Mouse (Mus musculus) lung, postnatal 14 days (tissue): ENCODE results near the gene Dtwd1.
"Not testable (repeated sequence)": the region's sequence is repeated elsewhere in the genome, so short reads cannot be mapped to it uniquely, and the experiment has no call there.

Source experiments
- DNase-seq: peaks from one replicate; pipeline ENCODE4 v3.0.0; 2021

Gene Dtwd1

DNA sequence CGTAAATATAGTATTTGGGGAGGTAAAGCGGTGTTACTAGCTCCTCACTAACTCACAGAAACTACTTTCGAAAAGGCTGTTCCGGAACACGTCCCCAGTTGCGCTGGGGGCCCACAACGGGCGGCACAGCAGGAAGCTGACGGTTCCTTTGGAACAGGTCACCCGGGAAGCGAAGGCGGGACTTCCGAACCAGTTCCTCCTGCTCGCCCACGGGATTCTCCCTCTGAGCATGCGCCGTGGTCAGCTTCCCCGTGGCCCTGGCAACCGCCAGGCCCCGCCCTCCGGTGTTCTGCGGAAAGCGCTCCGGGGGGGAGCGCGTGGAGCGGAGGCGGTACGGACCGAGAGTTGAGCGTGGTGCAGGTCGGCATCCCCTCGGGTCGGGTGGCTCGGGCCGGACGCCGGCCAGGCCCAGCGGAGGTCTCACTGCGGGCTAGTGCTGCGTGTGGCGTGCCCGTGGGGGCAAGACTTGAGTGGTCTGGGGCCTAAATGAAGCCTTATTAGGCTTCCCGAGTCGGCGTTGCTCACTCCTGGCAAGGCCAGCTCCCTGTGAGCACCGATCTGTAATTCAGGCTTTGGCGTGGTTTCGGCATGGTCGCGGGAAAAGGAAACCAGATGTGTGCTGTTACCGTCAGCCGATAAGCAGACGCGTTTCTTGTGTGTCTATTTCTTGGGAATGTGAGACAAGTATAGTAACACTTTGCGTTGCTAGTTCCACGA lies at the start of gene Dtwd1, which contains the start of gene Fam227b:
TSS of gene Dtwd1 (plus strand) at position 287 of the 717 bp plus-strand sequence.
TSS of gene Fam227b (minus strand) at position 150 of the 717 bp plus-strand sequence.
- DNase-seq = peak; percentile 99

DNA sequence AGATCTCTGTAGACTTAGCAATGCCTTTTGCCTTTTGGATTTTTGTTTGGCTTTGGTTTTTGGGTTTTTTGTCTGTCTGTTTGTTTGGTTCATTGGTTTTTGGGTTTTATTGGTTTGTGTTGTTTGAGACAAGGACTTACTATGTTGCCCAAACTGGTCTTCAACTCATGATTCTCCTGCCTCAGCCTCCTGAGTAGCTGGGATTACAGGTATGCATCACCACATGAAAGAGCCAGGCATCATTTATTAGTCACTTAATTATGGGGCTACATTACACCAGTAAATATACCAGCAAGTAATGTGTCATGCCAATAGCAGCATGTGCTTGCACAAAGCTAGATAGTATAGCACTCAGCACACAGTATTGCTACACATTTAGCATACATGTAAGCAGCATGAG lies 4.2 kb upstream of the Dtwd1 start:
- no peak for DNase-seq

DNA sequence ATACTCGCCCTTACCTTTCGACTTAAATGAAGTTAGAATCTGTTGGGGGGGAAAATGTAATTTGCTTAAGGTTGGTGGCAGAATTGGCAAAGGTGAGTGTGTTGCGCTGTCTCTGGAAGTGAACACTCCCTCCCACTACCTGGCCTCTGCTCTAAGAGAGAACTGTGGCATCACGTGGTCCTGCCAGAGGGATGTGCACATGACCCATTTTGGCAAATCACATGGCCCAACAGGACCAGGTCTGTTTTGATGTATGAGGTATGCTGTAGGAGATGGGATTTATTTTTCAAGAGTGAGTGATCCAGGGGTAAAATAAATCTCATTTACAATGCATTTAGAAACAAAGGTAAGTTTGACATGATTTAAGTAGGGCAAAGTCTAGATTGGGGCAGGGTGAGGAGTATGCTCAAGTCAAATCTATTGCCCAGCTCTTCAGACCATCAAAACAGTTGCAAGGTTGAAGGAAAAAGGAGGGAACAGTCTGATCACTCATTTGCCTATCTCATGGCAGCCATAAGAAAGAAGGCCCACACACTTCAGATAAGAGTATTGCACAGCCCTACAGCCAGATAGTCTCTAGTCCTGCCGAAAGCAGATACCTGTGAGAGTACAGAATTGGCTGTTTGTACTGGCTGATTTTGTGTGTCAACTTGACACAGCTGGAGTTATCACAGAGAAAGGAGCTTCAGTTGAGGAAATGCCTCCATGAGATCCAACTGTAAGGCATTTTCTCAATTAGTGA lies 13.5 kb downstream of the Dtwd1 start:
- DNase-seq = no peak

DNA sequence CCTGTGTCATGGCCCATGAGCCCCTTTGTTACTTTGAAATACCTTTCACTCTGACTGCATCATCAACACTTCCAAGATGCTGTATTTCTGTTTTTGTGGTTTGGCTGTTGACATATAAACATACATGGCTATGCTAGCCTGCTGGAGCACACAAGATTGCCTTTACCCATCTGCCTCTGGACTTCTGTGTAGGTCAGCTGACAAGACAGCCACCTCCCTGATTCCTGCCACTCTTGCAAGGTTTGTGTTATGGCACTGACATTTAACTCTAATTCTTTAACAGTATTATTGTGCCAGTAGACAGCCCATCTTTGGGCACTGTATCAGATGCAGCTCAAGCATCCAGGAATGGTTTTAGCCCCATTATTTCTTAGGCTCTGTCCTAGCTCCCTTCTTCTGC lies 14.4 kb downstream of the Dtwd1 start:
- no peak for DNase-seq

DNA sequence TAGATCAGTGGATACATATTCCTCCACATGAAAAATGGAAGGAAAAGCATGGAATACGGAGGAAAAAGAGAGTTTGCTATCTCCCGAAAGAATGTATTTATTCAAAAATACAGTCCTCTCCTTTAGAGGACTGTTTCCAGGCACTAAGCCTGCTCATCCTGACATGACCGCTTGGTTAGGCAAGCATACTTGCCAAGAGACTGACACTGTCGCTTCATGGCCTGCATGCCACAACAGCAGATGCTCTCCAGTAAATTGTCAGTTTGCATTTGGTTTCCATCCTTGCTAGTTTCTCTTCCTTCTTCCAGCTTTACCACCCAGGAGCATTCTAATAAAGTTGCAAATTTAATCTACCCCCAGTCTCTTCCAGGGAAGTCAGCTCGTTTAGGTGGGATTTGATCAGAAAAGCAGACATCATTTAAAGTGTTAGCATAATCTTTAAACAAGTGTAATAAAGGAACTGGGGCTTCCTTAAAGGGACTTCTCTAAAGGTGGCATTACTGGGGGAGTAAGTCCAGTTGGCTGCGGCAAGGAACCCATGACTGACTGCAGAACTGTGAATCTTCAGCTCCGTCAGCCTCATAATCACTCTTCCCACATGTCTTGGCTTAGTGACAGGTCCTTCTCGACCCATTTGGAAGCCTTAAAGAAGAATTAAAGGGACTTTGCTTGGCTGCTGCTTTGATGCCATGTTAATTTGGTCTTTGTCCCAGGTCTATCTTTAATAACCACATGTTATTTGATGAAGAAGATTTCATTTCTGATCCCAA lies 15.1 kb downstream of the Dtwd1 start:
- DNase-seq = no peak

DNA sequence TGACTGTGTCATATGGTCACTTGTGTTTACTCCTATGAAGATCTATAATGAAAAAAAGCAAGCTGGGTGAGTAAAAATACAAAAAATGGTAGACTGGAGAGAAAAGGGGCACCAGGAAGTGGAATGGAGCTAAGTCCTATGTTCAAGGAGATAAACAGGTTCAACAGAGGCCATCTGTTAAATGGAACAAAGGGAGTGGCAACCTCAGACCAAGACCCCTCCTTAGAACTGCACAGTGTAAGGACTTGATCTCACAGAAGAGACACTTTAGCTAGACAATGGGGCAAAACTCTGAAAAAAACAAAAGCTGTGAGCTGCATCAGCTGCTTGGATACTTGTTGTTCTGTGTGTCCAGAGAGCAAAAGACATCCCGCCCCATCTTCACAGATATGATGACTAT lies 19.5 kb downstream of the Dtwd1 start:
- DNase-seq = no peak

DNA sequence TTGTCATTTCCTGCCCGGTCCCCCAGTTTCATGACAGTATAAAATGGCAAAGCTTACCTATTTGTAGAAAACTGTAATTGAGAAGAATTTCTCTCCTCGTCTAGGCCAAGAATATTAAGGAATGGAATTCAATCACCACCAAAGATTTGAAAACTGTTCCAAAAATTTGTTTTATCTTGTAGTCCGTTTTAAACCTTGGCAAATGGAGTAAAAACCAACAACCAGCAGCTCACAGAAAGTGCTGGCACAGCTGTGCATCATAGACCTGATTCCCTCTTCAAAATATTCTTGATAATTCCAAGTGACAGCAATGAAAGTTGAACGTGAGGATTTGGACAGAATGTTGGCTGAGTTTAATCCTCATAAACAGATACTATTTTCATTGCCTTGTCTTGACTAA lies 39.4 kb downstream of the Dtwd1 start:
- no peak for DNase-seq

DNA sequence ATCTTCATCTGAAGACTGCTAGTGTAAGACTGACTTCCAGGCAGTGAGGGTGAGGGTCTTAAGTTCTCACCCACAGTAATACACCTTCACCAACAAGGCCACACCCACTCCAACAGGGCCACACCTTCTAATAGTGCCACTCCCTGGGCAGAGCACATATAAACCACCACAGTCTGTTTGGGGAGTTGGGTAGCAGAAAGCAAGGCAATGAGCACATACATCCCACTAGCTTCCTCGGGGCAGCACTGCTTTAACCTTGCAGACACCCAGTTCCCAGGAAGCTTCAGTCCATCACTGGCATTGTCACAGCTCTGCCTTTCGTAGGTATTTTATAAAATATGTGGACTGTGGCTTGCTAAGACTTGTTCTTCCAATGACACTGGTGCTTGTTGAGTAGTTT lies 40.2 kb downstream of the Dtwd1 start:
- no peak for DNase-seq

DNA sequence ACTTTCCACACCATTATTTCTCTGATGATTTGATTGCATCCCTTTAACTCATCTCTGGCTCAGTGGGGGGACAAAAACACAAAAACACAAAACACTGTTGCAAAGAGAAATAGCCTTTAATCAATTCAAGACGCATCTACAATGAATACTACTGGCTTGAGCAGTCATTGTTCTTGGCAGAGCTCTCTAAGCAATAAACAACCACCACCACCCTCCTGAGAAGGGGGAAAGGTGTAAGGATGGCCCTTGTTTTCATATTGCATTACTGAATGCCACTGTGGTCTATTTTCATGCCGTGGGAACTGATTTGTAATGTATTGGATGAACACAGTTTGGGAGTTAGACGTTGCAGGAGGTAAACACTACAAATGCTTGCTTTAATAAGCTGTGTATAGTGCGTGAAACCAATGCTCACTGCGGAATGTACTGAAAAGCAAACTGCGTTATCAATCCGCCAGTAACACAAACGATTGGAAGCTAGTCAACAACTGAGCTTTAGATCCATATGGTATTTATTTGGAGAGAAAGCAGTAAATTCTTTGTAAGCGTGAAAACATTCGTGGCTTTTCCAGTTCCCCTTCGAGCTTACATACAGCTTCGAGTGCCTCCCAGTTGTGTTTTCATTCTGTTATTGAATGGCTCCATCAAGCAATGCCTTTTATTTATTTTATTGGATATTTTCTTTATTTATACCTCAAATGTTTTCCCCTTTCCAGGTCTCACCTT lies 43.9 kb downstream of the Dtwd1 start:
- no peak for DNase-seq

DNA sequence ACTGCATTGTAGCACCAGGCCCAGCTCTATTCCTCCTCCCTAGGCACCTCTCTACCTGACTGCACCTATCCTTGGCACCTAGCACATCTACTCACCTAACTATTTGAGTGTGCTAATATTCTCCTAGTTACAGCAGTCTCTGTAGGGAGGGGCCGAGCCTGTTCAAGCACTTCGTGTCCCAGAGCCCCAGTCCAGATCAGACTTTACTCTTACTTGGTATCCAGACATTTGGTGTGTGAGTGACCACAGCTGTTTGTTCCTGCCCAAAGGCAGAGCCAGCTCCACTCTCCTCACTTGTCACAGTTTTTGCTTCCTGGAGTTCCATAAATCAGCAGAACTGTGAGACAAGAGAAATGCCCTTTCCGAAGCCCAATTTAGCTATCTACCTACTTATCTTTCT lies 47.0 kb downstream of the Dtwd1 start:
- peak; percentile 9 for DNase-seq

DNA sequence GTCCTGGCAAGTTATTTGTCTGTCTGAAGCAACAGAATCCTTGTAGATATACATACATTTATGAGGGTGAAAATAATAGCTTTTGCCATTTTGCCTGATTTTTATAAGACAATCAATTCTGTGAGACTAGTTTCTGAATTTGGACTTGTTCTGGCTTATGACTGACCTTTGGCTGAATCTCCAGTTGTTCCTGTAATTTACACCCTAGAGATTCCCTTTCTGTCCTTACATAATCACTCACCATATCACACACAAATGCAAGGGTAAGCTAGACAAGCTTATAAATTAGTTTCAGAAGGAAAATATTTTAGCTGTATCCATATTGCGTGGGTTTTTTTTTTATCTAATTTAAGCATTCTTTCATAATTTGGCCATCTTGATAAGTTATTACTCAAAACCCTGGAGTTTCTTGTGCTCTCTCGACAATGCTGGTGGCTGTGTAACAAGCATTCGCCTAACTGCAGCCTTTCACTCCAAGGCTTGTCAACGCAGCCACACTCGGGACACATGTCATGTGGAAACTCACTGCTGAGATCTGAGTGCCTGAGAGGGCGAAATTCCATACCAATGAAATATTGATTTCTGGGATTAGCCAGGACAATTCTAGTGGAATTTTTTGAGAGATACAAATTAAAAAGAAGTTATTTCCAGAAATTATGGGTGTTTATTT lies 59.2 kb downstream of the Dtwd1 start:
- no peak for DNase-seq

DNA sequence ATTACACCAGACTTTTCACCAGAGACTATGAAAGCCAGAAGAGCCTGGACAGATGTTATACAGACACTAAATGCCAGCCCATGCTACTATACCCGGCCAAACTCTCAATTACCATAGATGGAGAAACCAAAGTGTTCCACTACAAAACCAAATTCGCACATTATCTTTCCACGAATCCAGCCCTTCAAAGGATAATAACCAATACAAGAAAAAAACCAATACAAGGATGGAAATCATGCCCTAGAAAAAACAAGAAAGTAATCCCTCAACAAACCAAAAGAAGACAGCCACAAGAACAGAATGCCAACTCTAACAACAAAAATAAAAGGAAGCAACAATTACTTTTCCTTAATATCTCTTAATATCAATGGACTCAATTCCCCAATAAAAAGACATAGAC lies 62.9 kb downstream of the Dtwd1 start, which contains the start of gene Gm17555:
TSS of gene Gm17555 (plus strand) at position 301 of the 400 bp plus-strand sequence.
- DNase-seq = not testable (repeated sequence)
